Mouse (Mus musculus) c-Kit-positive CD71-positive TER-119-positive erythroid progenitor cells, embryonic 14.5 days (primary cell): ENCODE data around the gene L3mbtl1.
"Not testable (repeated sequence)": the region's sequence is repeated elsewhere in the genome, so short reads cannot be mapped to it uniquely, and the experiment has no call there.

Experiments used
- DNase-seq: peaks from one replicate; pipeline ENCODE4 v3.0.0-alpha.2; 2013; ENCODE audit warnings: low spot score

The L3mbtl1 gene

DNA sequence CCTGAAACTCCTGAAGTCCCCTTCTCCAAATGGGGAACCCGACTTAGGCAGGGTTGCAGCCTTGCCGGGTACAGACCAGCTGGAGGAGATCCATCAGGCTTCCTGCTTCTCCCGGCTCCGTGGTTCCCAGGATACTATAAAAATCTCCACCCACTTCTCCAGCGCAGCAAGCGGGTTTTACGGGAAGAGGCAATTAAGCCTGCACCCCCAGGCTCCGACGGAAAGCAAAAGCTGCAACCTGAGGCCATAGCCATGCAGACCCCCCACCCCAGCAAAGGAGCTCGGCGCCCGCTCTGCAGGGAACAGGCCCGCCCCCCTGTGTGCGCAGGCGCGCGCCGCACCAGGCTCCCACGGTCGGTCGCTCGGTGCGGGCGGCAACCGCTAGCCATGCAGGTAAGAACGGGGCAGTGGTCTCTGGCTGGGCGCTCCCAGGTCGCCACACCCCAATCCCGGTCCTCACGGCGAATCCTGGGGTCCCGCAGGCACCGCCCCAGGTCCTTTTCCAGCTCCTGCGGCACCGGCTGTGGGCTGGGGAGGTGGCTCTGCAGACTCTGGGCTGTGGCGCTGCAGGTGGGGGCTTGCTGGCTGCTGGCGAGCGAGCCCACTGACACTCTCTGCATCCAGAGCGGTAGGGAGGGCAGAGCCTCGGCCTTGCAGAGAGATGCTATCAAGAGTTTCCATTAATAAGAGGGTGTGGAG lies at the start of gene L3mbtl1:
L3mbtl1 (plus strand) TSS at position 325 of the 699 bp plus-strand sequence.
- no peak for DNase-seq

GRCm38 (mm10) chr2:162899256-162899655 lies 44.0 kb upstream of the L3mbtl1 start:
- not testable (repeated sequence) for DNase-seq

DNA sequence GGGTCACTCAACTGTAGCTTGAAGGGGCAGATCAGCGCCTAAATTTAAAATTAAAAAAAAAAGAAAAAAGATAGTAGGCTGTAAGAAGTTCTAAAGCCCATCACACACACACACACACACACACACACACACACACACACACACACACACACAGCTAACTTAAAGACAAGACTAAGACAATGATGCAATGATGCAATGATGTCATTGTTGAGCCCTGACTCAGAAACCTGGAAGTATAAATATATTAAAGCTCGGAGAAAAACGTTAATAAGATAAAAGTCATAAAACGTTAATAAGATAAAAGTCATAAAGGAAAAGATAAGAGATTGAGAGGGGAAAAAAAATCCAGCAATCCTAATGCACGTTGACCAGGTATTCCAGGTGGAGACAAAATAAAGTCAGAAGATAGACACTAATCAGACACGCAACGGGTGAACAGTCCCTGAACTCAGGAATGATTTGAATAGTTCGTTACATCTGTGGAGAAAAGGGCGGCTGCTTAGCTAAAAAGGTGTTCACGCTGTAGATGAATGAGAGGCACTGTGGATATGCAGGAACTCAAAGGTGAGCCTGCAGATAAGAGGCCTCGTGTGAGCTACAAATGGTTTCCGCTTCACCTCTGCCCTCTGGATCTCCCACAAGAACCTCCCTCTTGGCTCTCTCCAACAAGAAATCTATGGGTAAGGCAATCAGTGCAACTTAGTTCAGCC lies 43.2 kb upstream of the L3mbtl1 start:
- DNase-seq, result no peak

GRCm38 (mm10) chr2:162900590-162900916 lies 42.7 kb upstream of the L3mbtl1 start:
- no peak for DNase-seq

DNA sequence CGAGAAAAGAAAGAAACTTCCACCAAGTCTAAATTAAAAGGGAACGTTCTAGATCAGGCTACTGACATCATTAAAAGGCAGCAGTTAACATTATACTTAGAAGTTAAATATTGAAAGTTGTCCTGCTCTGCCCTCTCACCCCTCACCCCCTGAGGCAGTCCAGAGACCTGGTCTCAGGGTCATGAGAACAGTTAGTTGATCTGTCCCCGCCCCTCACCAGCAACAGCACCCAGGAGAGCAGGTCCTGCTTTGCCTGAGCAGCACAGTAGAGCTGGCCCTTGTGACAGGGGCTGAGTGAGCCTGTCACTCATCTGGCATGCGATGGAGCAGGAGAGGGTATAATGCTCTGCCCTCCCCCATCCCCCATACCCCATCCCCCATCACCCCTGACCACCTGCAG lies 37.4 kb upstream of the L3mbtl1 start:
- DNase-seq, result no peak

DNA sequence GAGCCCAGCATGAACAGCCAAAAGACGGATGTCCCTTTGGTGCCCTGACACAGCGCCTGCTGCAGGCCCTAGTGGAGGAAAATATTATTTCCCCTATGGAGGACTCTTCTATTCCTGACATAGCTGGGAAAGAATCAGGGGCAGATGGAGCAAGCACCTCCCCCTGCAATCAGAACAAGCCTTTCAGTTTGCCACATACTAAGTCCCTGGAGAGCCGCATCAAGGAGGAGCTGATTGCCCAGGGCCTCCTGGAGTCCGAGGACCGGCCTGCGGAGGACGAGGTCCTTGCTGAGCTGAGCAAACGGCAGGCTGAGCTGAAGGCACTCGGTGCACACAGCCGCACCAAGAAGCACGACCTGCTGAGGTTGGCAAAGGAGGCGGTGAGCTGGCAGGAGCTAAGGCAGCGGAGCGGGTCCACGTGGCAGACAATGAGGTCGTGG lies 35.2 kb upstream of the L3mbtl1 start:
- no peak for DNase-seq

DNA sequence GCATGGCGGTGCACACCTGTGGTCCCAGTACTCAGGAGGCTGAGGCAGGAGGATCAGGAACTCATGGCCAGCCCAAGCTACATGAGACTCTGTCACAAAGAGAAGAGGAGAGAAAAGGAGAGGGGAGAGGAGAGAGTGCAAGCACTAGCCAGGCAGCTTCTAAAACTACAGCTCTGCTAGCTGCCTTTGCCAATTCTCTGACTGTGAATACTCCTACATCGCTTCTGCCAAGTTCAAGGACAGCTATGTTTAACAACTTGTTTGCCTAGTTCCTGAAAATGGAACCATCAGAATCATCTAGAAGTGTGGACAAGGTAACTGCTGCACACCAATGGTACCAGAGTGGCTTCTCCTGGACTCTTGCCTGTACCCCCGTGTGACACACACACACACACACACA lies 29.2 kb upstream of the L3mbtl1 start:
- no peak for DNase-seq

GRCm38 (mm10) chr2:162914519-162914918 lies 28.8 kb upstream of the L3mbtl1 start:
- no peak for DNase-seq

DNA sequence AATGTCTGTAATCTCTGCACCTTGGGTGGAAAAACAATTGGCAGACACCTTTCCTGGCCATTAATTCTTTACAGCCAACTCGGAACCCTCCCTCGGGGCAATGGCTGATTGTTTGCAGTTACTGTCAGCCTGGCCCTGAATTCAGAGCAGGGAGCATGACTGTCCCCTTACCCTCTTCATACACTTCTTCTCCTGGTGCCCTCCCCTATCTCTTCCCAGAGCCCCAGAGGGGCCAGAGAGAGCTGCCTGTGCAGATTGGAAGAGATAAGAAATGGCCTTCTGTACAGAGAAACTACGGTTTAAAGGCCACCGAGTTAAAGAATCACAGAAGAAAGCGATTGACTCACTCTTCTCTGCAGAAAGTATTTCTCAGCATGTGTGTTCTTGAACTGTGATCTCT lies 23.3 kb upstream of the L3mbtl1 start:
- no peak for DNase-seq

GRCm38 (mm10) chr2:162922183-162922582 lies 21.1 kb upstream of the L3mbtl1 start:
- peak; percentile 55 for DNase-seq

DNA sequence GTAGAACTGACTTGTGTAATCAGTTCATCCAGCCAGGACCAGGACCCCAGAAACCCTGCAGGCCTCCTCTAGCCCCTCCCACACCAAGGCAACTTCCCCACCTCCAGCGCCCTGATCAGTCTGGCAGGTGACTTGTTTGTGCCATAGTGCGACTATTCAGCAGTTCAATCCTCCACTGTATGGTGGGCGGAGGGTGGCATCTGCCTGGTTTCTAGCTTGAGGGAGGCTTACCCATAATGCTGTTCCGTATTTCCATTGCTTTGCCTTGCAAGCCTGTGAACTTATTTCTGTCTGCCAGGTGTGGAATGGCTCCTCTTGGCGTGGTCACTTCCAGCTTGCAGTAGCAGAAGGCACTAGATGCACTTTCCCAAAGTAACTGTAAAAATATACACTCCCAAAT lies 20.4 kb upstream of the L3mbtl1 start:
- no peak for DNase-seq

DNA sequence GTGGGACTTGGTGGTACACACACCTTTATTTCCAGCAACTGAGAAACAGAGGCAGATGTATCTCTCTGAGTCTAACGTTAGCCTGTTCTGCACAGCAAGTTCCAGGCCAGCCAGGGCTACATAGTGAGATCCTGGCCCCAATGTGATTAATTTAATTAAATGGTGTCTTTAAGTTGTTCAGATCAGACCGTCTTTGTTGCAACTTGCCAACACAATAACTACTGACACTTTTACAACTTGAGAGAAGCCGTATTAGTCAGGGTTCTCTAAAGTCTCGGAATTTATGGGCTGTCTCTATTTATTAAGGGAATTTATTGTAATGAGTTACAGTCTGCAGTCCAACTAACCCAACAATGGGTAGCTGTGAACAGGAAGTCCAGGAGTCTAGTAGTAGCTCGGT lies 19.1 kb upstream of the L3mbtl1 start:
- no peak for DNase-seq

DNA sequence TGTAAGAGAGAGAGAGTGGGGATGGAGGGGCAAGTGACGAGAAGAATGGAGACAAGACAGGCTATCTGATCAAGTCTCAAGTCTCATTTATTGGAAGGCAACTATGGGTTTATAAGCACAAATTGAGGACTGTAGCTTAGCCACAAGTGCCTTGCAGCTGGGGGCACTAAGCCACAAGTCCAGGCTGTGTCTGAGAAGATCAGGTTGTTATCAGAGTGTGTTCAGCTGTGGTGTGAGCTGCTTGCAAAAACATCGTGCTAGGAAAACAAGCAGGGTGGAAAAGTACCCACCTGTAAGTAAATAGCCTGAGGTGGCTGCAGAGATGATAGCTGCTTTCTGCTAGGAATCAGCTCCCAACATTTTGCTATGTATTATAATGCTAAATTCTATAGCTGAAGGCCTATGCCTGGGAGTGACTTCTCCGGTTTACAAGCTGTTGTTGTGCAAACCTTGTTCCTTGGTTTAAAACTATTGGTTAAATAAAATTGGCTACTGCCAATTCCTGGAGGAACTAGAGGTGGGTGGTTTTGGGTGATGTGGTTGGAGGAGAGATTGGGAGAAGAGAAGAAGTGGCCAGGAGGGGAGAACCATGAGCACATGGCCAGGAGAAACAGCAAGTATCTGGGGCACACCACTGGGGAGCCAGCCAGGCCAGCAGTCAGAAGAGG lies 15.2 kb upstream of the L3mbtl1 start:
- DNase-seq, result no peak

GRCm38 (mm10) chr2:162929704-162930103 lies 13.6 kb upstream of the L3mbtl1 start:
- no peak for DNase-seq

DNA sequence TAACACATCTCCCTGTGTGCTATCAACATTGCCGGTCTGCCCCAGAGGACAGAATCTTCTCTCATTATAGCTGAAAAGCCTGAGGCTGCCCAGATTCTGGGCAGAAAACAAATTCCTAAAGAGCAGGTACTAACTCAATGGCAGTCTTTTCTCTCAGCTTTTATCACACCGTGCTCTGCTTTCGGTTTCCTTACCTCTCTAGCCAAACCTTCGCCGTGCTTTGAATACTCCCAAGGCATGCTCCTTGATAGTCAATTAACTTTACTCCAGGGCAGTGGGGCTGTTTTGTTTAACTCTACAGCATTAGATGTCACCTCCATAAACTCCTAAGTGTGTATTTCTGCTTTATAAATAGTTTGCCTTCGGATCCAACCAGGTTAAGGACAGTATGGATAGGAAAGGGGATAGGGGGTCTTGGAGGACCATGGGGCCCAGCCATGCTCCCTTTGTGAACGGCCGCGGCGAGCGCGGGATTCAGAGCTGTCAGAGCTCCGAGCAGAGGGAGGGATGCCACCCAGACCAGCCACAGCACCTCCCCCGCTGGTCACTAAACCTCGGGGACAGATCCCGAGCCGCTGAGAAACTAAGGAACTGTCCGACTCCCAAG lies 12.7 kb upstream of the L3mbtl1 start:
- DNase-seq, result peak; percentile 59

- peak; percentile 90 for DNase-seq
These were observed 12.1 kb upstream of the L3mbtl1 start, which contains the start of gene Srsf6 for GRCm38 (mm10) chr2:162931123-162931673. Gene Srsf6 (plus strand): TSS chr2:162931528.

GRCm38 (mm10) chr2:162931674-162932650 lies 11.3 kb upstream of the L3mbtl1 start:
- peak; percentile 80 for DNase-seq

DNA sequence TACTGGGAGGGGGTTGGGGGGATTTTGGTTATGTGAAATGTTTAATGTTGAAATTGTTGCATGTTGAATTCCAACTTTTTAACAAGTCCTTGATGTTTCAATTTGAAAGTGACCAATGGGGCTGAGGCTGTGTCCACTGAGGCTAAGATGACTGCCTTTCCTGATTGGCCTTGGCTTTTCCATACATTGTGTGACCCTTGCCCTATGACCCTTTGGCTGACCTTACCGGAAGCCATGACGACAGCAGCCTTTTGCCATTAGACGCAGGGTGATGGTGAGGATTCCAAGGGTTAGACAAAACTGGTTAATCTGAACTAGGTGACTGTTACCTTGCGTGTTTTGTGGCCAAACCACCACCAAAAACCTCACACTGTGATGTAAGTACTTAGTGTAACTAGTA lies 10.6 kb upstream of the L3mbtl1 start:
- DNase-seq, result no peak

DNA sequence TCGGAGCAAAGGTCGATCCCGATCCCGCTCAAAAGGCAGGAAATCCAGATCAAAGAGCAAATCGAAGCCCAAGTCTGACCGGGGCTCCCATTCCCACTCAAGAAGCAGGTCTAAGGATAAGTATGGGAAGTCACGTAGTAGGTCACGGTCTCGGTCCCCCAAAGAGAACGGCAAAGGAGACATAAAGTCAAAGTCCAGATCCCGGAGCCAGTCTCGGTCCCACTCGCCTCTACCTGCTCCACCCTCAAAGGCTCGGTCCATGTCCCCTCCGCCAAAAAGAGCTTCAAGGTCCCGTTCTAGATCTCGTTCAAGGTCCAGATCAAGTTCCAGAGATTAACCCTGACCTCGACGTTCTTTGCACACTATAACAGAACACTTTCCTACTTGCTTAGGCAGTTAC lies 8.9 kb upstream of the L3mbtl1 start:
- no peak for DNase-seq

DNA sequence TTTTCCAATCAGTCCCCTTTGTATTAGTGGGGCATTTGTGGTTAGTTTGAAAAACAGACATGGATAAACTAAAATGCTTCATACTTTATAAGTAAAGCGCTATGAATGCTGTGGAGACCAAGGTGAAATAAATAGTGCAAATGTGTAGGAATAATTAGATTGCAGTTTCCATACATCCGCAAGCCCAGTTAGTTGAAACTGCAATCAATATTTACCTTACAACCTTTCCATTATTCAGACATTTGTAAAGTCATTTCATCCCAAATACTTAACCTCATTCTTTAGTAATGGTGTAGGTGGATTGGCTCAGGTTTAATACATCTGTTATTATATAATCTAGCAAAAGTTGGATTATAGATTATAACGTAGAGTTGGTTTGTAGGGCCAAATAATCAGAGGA lies 7.6 kb upstream of the L3mbtl1 start:
- DNase-seq, result no peak

GRCm38 (mm10) chr2:162939562-162939961 lies 3.7 kb upstream of the L3mbtl1 start:
- DNase-seq, result no peak
